Mouse (Mus musculus): ENCODE measurements at regions not wholly inside any gene's neighbourhood (a gene's known extent, or its start where the extent isn't known, plus 50 kb on each side); places are given as distances from the start of the nearest gene placed in this dataset.
A peak's percentile ranks its signal among the peaks of the same experiment; 100 is the strongest.
"Not testable (repeated sequence)": the region's sequence is repeated elsewhere in the genome, so short reads cannot be mapped to it uniquely, and the experiment has no call there.

- peak; percentile 43 for DNase-seq
Observed at GRCm38 (mm10) chr3:68795641-68796040, 73.7 kb upstream of the 1110032F04Rik start.

- DNase-seq = not testable (repeated sequence)
Observed at GRCm38 (mm10) chr3:68798408-68798807, 71.0 kb upstream of the 1110032F04Rik start.

GRCm38 (mm10) chr3:68808866-68809265 is 60.5 kb upstream of the 1110032F04Rik start:
- no peak for DNase-seq

GRCm38 (mm10) chr3:68813461-68813860 is 55.9 kb upstream of the 1110032F04Rik start:
- DNase-seq = no peak

GRCm38 (mm10) chr3:68814011-68814690 is 55.2 kb upstream of the 1110032F04Rik start:
- DNase-seq = no peak

- no peak for DNase-seq
Observed at GRCm38 (mm10) chr3:68815621-68816020, 53.8 kb upstream of the 1110032F04Rik start.

- no peak for DNase-seq
Observed at GRCm38 (mm10) chr3:68817321-68817720, 52.1 kb upstream of the 1110032F04Rik start.

All from adrenal gland, postnatal 10 days (tissue).